Mouse (Mus musculus) ZHBTc4 (cell line): ENCODE results near the gene Dcdc2a.

Source experiments
- DNase-seq: peaks from one replicate; pipeline ENCODE4 v3.0.0-alpha.2; 2011; ENCODE audit warnings: low read depth, low spot score

Gene Dcdc2a

GRCm38 (mm10) chr13:25168891-25169290, 113.1 kb downstream of the Dcdc2a start:
- DNase-seq: no peak

- no peak for DNase-seq
These were observed 122.0 kb downstream of the Dcdc2a start for GRCm38 (mm10) chr13:25177835-25178234.

- no peak for DNase-seq
These were observed 122.6 kb downstream of the Dcdc2a start for GRCm38 (mm10) chr13:25178236-25179001.

- no peak for DNase-seq
These were observed 130.9 kb downstream of the Dcdc2a start for GRCm38 (mm10) chr13:25186436-25187325.

- DNase-seq: peak; percentile 21
These were observed 131.5 kb downstream of the Dcdc2a start for GRCm38 (mm10) chr13:25187326-25187710.

- no peak for DNase-seq
These were observed 133.8 kb downstream of the Dcdc2a start for GRCm38 (mm10) chr13:25189419-25190144.

GRCm38 (mm10) chr13:25190218-25190617, 134.4 kb downstream of the Dcdc2a start:
- no peak for DNase-seq

- DNase-seq: no peak
These were observed 139.9 kb downstream of the Dcdc2a start for GRCm38 (mm10) chr13:25195706-25196105.

- DNase-seq: no peak
These were observed 144.1 kb downstream of the Dcdc2a start for GRCm38 (mm10) chr13:25199916-25200315.

GRCm38 (mm10) chr13:25206950-25207349, 151.1 kb downstream of the Dcdc2a start:
- DNase-seq: no peak

- DNase-seq: no peak
These were observed 162.6 kb downstream of the Dcdc2a start for GRCm38 (mm10) chr13:25218394-25218793.

GRCm38 (mm10) chr13:25220186-25220787, 164.5 kb downstream of the Dcdc2a start:
- DNase-seq: no peak

- DNase-seq: no peak
These were observed 196.1 kb downstream of the Dcdc2a start for GRCm38 (mm10) chr13:25251893-25252292.

- no peak for DNase-seq
These were observed 198.9 kb downstream of the Dcdc2a start for GRCm38 (mm10) chr13:25254478-25255263.

GRCm38 (mm10) chr13:25257608-25258007, 201.8 kb downstream of the Dcdc2a start:
- DNase-seq: no peak
